Mouse (Mus musculus): Measurements from ENCODE around the gene Clec16a. TPM values are rescaled to one million over a fixed set of nuclear protein-coding genes. Genes with fewer than 3 reads are reported as not detected.

The Clec16a gene
- polyA plus RNA-seq, 1 experiment from 2014 or later, result 32.5 TPM

GRCm38 (mm10) chr16:10769661-10770060 lies 224.5 kb downstream of the Clec16a start:
- Histone ChIP-seq H3K36me3 (ENCODE audit: control insufficient read depth, insufficient read depth, low read length) (no peaks in the 10 kb centered on the region), H3K9ac (ENCODE audit: low read length) (no peak overlapping the region), H3K4me2 (ENCODE audit: low read length) (no peak overlapping the region), H3K27ac (replicated peaks in 1 of 2; ENCODE audit: control insufficient read depth in 1 of 2, insufficient read depth in 1 of 2, low read depth in 2 of 2, low read length in 2 of 2) (no peak overlapping the region), H3K4me1 (ENCODE audit: control insufficient read depth in 2 of 2, insufficient read depth in 2 of 2, low read length in 2 of 2) (peaks cover 4 to 12% of the 10 kb centered on the region in 2 experiments; a peak in 2 of 4 replicates), H3K27me3 (ENCODE audit: control insufficient read depth, insufficient read depth, low read length) (no peaks in the 10 kb centered on the region), H3K4me3 (ENCODE audit: control insufficient read depth in 1 of 2, insufficient read depth in 1 of 2, low read depth in 1 of 2, low read length in 2 of 2) (no peak overlapping the region), H3K9me3 (ENCODE audit: control insufficient read depth, low read length) (no peaks in the 10 kb centered on the region)
- 32% methylated on average over 2 of the region's 2 CpGs for WGBS
- no peak for ATAC-seq (ENCODE audit: insufficient number of reproducible peaks, insufficient read depth, low FRiP score, low read depth)

DNA sequence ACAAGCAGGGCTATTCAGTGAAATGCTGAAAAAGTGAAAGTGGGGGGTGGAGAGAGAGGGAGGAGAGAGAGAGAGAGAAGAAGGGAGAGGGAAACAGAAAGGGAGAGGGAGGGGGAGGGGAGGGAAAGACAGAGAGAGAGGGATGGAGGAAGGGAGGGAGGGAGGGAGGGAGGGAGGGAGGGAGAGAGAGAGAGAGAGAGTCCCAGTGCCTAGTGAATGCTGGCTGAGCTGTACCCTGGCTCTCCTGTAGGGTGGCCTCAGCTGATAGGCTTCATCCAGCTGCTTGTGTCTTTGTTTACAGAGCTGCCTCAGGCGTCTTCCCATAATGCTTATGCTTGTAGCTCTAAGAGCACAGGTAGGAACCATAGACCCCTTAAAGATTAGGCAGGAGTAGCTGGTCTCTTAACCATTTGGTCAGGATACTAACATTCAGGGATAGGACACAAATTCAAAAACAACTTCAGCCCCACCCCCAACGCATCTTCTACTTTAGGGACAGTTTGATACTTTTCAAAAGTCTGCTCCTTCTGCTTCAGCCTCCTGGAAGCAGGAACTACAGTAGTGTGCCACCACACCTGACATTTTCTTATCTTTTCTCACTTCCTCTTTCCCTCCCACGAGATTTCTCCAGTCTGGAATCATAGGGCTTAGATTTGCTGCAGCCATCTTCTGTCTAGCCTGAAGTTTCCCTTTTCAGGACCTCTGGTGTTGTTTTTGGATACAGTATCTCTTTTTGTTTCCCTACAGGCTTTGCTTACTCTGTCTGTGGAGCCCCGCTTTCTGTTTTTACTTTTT lies 225.6 kb downstream of the Clec16a start:
- Histone ChIP-seq H3K4me1 (ENCODE audit: control insufficient read depth in 2 of 2, insufficient read depth in 2 of 2, low read length in 2 of 2) (peaks cover 4 to 12% of the 10 kb centered on the region in 2 experiments; a peak in 2 of 4 replicates), H3K4me3 (ENCODE audit: control insufficient read depth in 1 of 2, insufficient read depth in 1 of 2, low read depth in 1 of 2, low read length in 2 of 2) (no peak overlapping the region), H3K4me2 (ENCODE audit: low read length) (no peak overlapping the region), H3K9me3 (ENCODE audit: control insufficient read depth, low read length) (no peaks in the 10 kb centered on the region), H3K27me3 (ENCODE audit: control insufficient read depth, insufficient read depth, low read length) (no peaks in the 10 kb centered on the region), H3K36me3 (ENCODE audit: control insufficient read depth, insufficient read depth, low read length) (no peaks in the 10 kb centered on the region), H3K9ac (ENCODE audit: low read length) (no peak overlapping the region), H3K27ac (replicated peaks in 1 of 2; ENCODE audit: control insufficient read depth in 1 of 2, insufficient read depth in 1 of 2, low read depth in 2 of 2, low read length in 2 of 2) (no peak overlapping the region)
- 52% methylated on average over 4 of the region's 4 CpGs for WGBS
- no peak for ATAC-seq (ENCODE audit: insufficient number of reproducible peaks, insufficient read depth, low FRiP score, low read depth)

- H3K27ac ChIP-seq (replicated peaks in 1 of 2; ENCODE audit: control insufficient read depth in 1 of 2, insufficient read depth in 1 of 2, low read depth in 2 of 2, low read length in 2 of 2), result no peak overlapping the region
- H3K9me3 ChIP-seq (ENCODE audit: control insufficient read depth, low read length), result no peaks in the 10 kb centered on the region
- no peaks in the 10 kb centered on the region for H3K27me3 ChIP-seq (ENCODE audit: control insufficient read depth, insufficient read depth, low read length)
- ATAC-seq (ENCODE audit: insufficient number of reproducible peaks, insufficient read depth, low FRiP score, low read depth), result no peak
- 66% methylated on average over 19 of the region's 19 CpGs for WGBS
- no peak overlapping the region for H3K4me2 ChIP-seq (ENCODE audit: low read length)
- H3K4me3 ChIP-seq (ENCODE audit: control insufficient read depth in 1 of 2, insufficient read depth in 1 of 2, low read depth in 1 of 2, low read length in 2 of 2), result no peak overlapping the region
- H3K9ac ChIP-seq (ENCODE audit: low read length), result no peak overlapping the region
- H3K36me3 ChIP-seq (ENCODE audit: control insufficient read depth, insufficient read depth, low read length), result no peaks in the 10 kb centered on the region
- peaks cover 11 to 12% of the 10 kb centered on the region in 2 experiments for H3K4me1 ChIP-seq (ENCODE audit: control insufficient read depth in 2 of 2, insufficient read depth in 2 of 2, low read length in 2 of 2)
Observed at GRCm38 (mm10) chr16:10771769-10772510, 226.8 kb downstream of the Clec16a start.

GRCm38 (mm10) chr16:10773543-10773942 lies 228.4 kb downstream of the Clec16a start:
- Histone ChIP-seq H3K4me3 (ENCODE audit: control insufficient read depth in 1 of 2, insufficient read depth in 1 of 2, low read depth in 1 of 2, low read length in 2 of 2) (no peak overlapping the region), H3K36me3 (ENCODE audit: control insufficient read depth, insufficient read depth, low read length) (no peaks in the 10 kb centered on the region), H3K4me2 (ENCODE audit: low read length) (no peak overlapping the region), H3K27me3 (ENCODE audit: control insufficient read depth, insufficient read depth, low read length) (no peaks in the 10 kb centered on the region), H3K4me1 (ENCODE audit: control insufficient read depth in 2 of 2, insufficient read depth in 2 of 2, low read length in 2 of 2) (peaks cover 23 to 24% of the 10 kb centered on the region in 2 experiments), H3K9ac (ENCODE audit: low read length) (no peak overlapping the region), H3K27ac (replicated peaks in 1 of 2; ENCODE audit: control insufficient read depth in 1 of 2, insufficient read depth in 1 of 2, low read depth in 2 of 2, low read length in 2 of 2) (no peak overlapping the region), H3K9me3 (ENCODE audit: control insufficient read depth, low read length) (no peaks in the 10 kb centered on the region)
- WGBS, result 79% methylated on average over 8 of the region's 8 CpGs
- no peak for ATAC-seq (ENCODE audit: insufficient number of reproducible peaks, insufficient read depth, low FRiP score, low read depth)

GRCm38 (mm10) chr16:10774726-10775125 lies 229.6 kb downstream of the Clec16a start:
- Histone ChIP-seq H3K27ac (replicated peaks in 1 of 2; ENCODE audit: control insufficient read depth in 1 of 2, insufficient read depth in 1 of 2, low read depth in 2 of 2, low read length in 2 of 2) (no peak overlapping the region), H3K9ac (ENCODE audit: low read length) (no peak overlapping the region), H3K9me3 (ENCODE audit: control insufficient read depth, low read length) (no peaks in the 10 kb centered on the region), H3K27me3 (ENCODE audit: control insufficient read depth, insufficient read depth, low read length) (no peaks in the 10 kb centered on the region), H3K4me3 (ENCODE audit: control insufficient read depth in 1 of 2, insufficient read depth in 1 of 2, low read depth in 1 of 2, low read length in 2 of 2) (no peak overlapping the region), H3K4me1 (ENCODE audit: control insufficient read depth in 2 of 2, insufficient read depth in 2 of 2, low read length in 2 of 2) (peaks cover 20 to 21% of the 10 kb centered on the region in 2 experiments), H3K4me2 (ENCODE audit: low read length) (no peak overlapping the region), H3K36me3 (ENCODE audit: control insufficient read depth, insufficient read depth, low read length) (no peaks in the 10 kb centered on the region)
- 43% methylated on average over 4 of the region's 4 CpGs for WGBS
- ATAC-seq (ENCODE audit: insufficient number of reproducible peaks, insufficient read depth, low FRiP score, low read depth), result no peak

- no peak overlapping the region for H3K4me2 ChIP-seq (ENCODE audit: low read length)
- H3K4me1 ChIP-seq (ENCODE audit: control insufficient read depth in 2 of 2, insufficient read depth in 2 of 2, low read length in 2 of 2), result peaks cover 20 to 23% of the 10 kb centered on the region in 2 experiments
- ATAC-seq (ENCODE audit: insufficient number of reproducible peaks, insufficient read depth, low FRiP score, low read depth), result no peak
- WGBS, result 43% methylated on average over 7 of the region's 7 CpGs
- no peak overlapping the region for H3K27ac ChIP-seq (replicated peaks in 1 of 2; ENCODE audit: control insufficient read depth in 1 of 2, insufficient read depth in 1 of 2, low read depth in 2 of 2, low read length in 2 of 2)
- no peaks in the 10 kb centered on the region for H3K9me3 ChIP-seq (ENCODE audit: control insufficient read depth, low read length)
- no peaks in the 10 kb centered on the region for H3K27me3 ChIP-seq (ENCODE audit: control insufficient read depth, insufficient read depth, low read length)
- no peak overlapping the region for H3K4me3 ChIP-seq (ENCODE audit: control insufficient read depth in 1 of 2, insufficient read depth in 1 of 2, low read depth in 1 of 2, low read length in 2 of 2)
- H3K36me3 ChIP-seq (ENCODE audit: control insufficient read depth, insufficient read depth, low read length), result no peaks in the 10 kb centered on the region
- H3K9ac ChIP-seq (ENCODE audit: low read length), result no peak overlapping the region
Observed at GRCm38 (mm10) chr16:10776322-10776721, 231.2 kb downstream of the Clec16a start.

DNA sequence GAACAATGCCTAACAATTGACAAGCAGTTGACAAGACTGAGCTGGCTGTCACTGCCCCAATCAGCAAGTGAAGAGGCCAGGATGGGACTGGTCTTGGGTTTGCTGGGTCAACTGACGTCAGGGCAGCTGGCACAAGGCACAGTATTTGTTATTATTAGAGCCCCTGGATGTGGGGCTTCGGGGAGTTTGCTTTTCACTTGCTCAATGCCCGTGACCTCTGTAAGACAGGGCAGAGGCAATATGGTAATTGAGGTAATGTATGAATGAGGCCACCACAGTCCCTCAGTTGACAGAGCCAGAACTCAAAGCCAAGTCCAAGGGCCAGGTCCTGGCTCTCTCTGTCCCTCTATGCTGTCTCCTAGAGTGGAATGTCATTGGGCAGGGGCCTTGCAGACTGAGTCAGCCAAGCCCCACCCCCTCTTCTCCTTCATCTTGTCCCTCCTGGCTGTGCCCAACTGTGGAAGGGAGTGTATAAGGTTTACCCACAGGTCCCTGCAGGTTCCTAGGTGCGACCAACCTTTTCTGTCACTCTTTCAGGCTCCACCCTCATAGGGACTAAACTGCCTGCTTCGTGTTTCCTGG lies 232.5 kb downstream of the Clec16a start:
- Histone ChIP-seq H3K27me3 (ENCODE audit: control insufficient read depth, insufficient read depth, low read length) (no peaks in the 10 kb centered on the region), H3K36me3 (ENCODE audit: control insufficient read depth, insufficient read depth, low read length) (no peaks in the 10 kb centered on the region), H3K9me3 (ENCODE audit: control insufficient read depth, low read length) (no peaks in the 10 kb centered on the region), H3K27ac (replicated peaks in 1 of 2; ENCODE audit: control insufficient read depth in 1 of 2, insufficient read depth in 1 of 2, low read depth in 2 of 2, low read length in 2 of 2) (peak overlapping the region; percentile 58 to 62), H3K9ac (ENCODE audit: low read length) (no peak overlapping the region), H3K4me1 (ENCODE audit: control insufficient read depth in 2 of 2, insufficient read depth in 2 of 2, low read length in 2 of 2) (peaks cover 31 to 34% of the 10 kb centered on the region in 2 experiments), H3K4me2 (ENCODE audit: low read length) (no peak overlapping the region), H3K4me3 (ENCODE audit: control insufficient read depth in 1 of 2, insufficient read depth in 1 of 2, low read depth in 1 of 2, low read length in 2 of 2) (no peak overlapping the region)
- 50% methylated on average over 5 of the region's 5 CpGs for WGBS
- ATAC-seq (ENCODE audit: insufficient number of reproducible peaks, insufficient read depth, low FRiP score, low read depth), result no peak
